11 mouse cellular contexts compared by ENCODE assay signal in genomic region chr6:52954441-52954840, GRCm38 (mm10).
DNase-seq lines count a peak whose midpoint lies in the region; ATAC-seq and TF ChIP-seq lines count a peak whose summit lies in the region.
"Had no signal": no experiment of that assay in that cellular context is flagged by ENCODE, and none has a peak within 500 bp of the region (broad histone marks: within the 10 kb centered on the region; RNA-seq: fewer than 3 reads in every experiment).

No protein-coding gene starts in this region.

- no peak for TF ChIP-seq EP300 in lung, postnatal 0 days (IDR thresholded peaks at IDR 0.05)

- TF ChIP-seq CTCF in intestine, postnatal 0 days (IDR thresholded peaks at IDR 0.05; ENCODE audit: low read depth) = no peak
- TF ChIP-seq CTCF in lung, postnatal 0 days (IDR thresholded peaks at IDR 0.05) = no peak

- H3K4me2 ChIP-seq in intestine, embryonic 15.5 days (replicated peaks) = no peak overlapping the region
- H3K4me2 ChIP-seq in intestine, postnatal 0 days (replicated peaks; ENCODE audit: low read depth) = no peak overlapping the region
- H3K4me2 ChIP-seq in lung, postnatal 0 days (replicated peaks; ENCODE audit: low read depth, low read length) = no peak overlapping the region
- H3K4me2 ChIP-seq: liver, embryonic 13.5 days had no signal

- H3K4me1 ChIP-seq in intestine, embryonic 15.5 days (replicated peaks) = peaks cover 17% of the 10 kb centered on the region
- H3K4me1 ChIP-seq in intestine, postnatal 0 days (replicated peaks; ENCODE audit: control insufficient read depth, insufficient read depth, low read length) = no peaks in the 10 kb centered on the region
- no peaks in the 10 kb centered on the region for H3K4me1 ChIP-seq in lung, postnatal 0 days (ENCODE audit: insufficient read depth, low read depth, low read length)
- H3K4me1 ChIP-seq: liver, embryonic 13.5 days had no signal

- H3K9me3 ChIP-seq in intestine, embryonic 15.5 days = no peaks in the 10 kb centered on the region
- no peaks in the 10 kb centered on the region for H3K9me3 ChIP-seq in intestine, postnatal 0 days (ENCODE audit: control insufficient read depth)
- H3K9me3 ChIP-seq in lung, postnatal 0 days (ENCODE audit: low read length) = no peaks in the 10 kb centered on the region
- H3K9me3 ChIP-seq: G1E; liver, embryonic 13.5 days had no signal

- ATAC-seq in intestine, embryonic 15.5 days = 0 out of 2 replicates have a peak, but pooled peaks have one; percentile 25
- no peak for ATAC-seq in intestine, postnatal 0 days
- ATAC-seq in lung, postnatal 0 days = peak; percentile 87

- WGBS in intestine, embryonic 15.5 days = 48% methylated on average over 9 of the region's 9 CpGs
- WGBS in intestine, postnatal 0 days = 61% methylated on average over 9 of the region's 9 CpGs
- WGBS in lung, postnatal 0 days = 43% methylated on average over 9 of the region's 9 CpGs

- no peaks in the 10 kb centered on the region for H3K27me3 ChIP-seq in intestine, embryonic 15.5 days (replicated peaks)
- no peaks in the 10 kb centered on the region for H3K27me3 ChIP-seq in intestine, postnatal 0 days (replicated peaks; ENCODE audit: control insufficient read depth, insufficient read depth, low read length)
- H3K27me3 ChIP-seq in lung, postnatal 0 days (replicated peaks; ENCODE audit: insufficient read depth, low read length) = no peaks in the 10 kb centered on the region
- H3K27me3 ChIP-seq: liver, embryonic 13.5 days had no signal

- no peak overlapping the region; the same call in 1 of the 2 replicates for H3K27ac ChIP-seq in intestine, embryonic 15.5 days
- H3K27ac ChIP-seq in intestine, postnatal 0 days (ENCODE audit: low read depth, low read length) = no peak overlapping the region
- no peak overlapping the region for H3K27ac ChIP-seq in lung, postnatal 0 days (ENCODE audit: low read length)
- H3K27ac ChIP-seq: liver, embryonic 13.5 days had no signal

- H3K36me3 ChIP-seq in intestine, embryonic 15.5 days = no peaks in the 10 kb centered on the region
- H3K36me3 ChIP-seq in intestine, postnatal 0 days (ENCODE audit: control insufficient read depth, insufficient read depth) = no peaks in the 10 kb centered on the region
- no peaks in the 10 kb centered on the region for H3K36me3 ChIP-seq in lung, postnatal 0 days (ENCODE audit: insufficient read depth, low read length)
- H3K36me3 ChIP-seq: G1E; liver, embryonic 13.5 days had no signal

- H3K4me3 ChIP-seq in intestine, embryonic 15.5 days (replicated peaks) = no peak overlapping the region
- H3K4me3 ChIP-seq in intestine, postnatal 0 days (ENCODE audit: low read depth, low read length) = no peak overlapping the region
- no peak overlapping the region for H3K4me3 ChIP-seq in lung, postnatal 0 days (ENCODE audit: low read depth, low read length)
- H3K4me3 ChIP-seq: liver, embryonic 13.5 days had no signal

- H3K9ac ChIP-seq in intestine, embryonic 15.5 days = no peak overlapping the region
- no peak overlapping the region for H3K9ac ChIP-seq in intestine, postnatal 0 days (ENCODE audit: low read depth, low read length)
- no peak overlapping the region for H3K9ac ChIP-seq in lung, postnatal 0 days (replicated peaks; ENCODE audit: low read depth)
- H3K9ac ChIP-seq: liver, embryonic 13.5 days had no signal

- DNase-seq in adipocyte (ENCODE audit: low spot score) = peak; percentile 30
- DNase-seq in heart, adult 9 months (ENCODE audit: low spot score in 2 of 2) = peak; percentile 59 to 64
- DNase-seq in lung, postnatal 0 days (ENCODE audit: low spot score) = peak; percentile 81
- no peak for DNase-seq in thymus, postnatal 36 days
- DNase-seq in embryo, embryonic 9.5 days (ENCODE audit: extremely low spot score) = no peak
- no peak for DNase-seq in c-Kit-positive CD71-positive TER-119-positive erythroid progenitor cells, embryonic 14.5 days (ENCODE audit: low spot score)
- DNase-seq: cerebellum, adult 8-10 months; liver, embryonic 13.5 days had no signal

Comparison
In these comparisons a context has a peak if more than half of its experiments do, and no peak if none do; other contexts are left out.
1. DNase-seq: peak in adipocyte (single experiment), heart, adult 9 months (2 of 2) and lung, postnatal 0 days (single experiment); none in thymus, postnatal 36 days (0 of 2), embryo, embryonic 9.5 days (single experiment) and c-Kit-positive CD71-positive TER-119-positive erythroid progenitor cells, embryonic 14.5 days (single experiment).